Mouse (Mus musculus) ES-E14 (cell line): ENCODE measurements at regions not wholly inside any gene's neighbourhood (a gene's known extent, or its start where the extent isn't known, plus 50 kb on each side); places are given as distances from the start of the nearest gene placed in this dataset.

ENCODE experiments used
- DNase-seq: peaks from one replicate; pipeline ENCODE4 v3.0.0-alpha.2; 2013; ENCODE audit warnings: low read depth, low spot score
- H3K27ac ChIP-seq: 2 replicates; pipeline ENCODE4 v1.5.1; 2012; ENCODE audit warnings: low read depth, mild to moderate bottlenecking, low read length, moderate library complexity, mixed read lengths; ENCODE audit not compliant: poor library complexity, insufficient read depth, severe bottlenecking
- H3K36me3 ChIP-seq: 2 replicates; pipeline ENCODE4 v1.6.1; 2012; ENCODE audit warnings: mild to moderate bottlenecking, low read length, moderate library complexity, mixed read lengths; ENCODE audit not compliant: control insufficient read depth, poor library complexity, insufficient read depth, severe bottlenecking
- H3K4me1 ChIP-seq, 2 experiments: fragments of 150-350 bp in 1 of 2; sonication (generic) in 1 of 2; 2 replicates each; pipeline ENCODE4 v1.6.1; 2012; ENCODE audit warnings: low read length in 2 of 2, mild to moderate bottlenecking in 1 of 2, mixed read lengths in 1 of 2; ENCODE audit not compliant: control insufficient read depth in 2 of 2, insufficient read depth in 2 of 2, poor library complexity in 1 of 2
- H3K4me3 ChIP-seq, 2 experiments: fragments of 150-350 bp in 1 of 2; sonication (generic) in 1 of 2; 2 replicates each; pipeline ENCODE4 v1.5.1; 2012; ENCODE audit warnings: low read length in 2 of 2, low read depth in 1 of 2, mild to moderate bottlenecking in 1 of 2, mixed read lengths in 1 of 2; ENCODE audit not compliant: insufficient read depth in 1 of 2, poor library complexity in 1 of 2, severe bottlenecking in 1 of 2
- H3K9ac ChIP-seq: 2 replicates; pipeline ENCODE4 v1.6.1; 2012; ENCODE audit warnings: low read depth, mild to moderate bottlenecking, low read length, mixed read lengths; ENCODE audit not compliant: poor library complexity, insufficient read depth, severe bottlenecking
- H3K9me3 ChIP-seq: fragments of 150-350 bp; sonication (generic); 2 replicates; pipeline ENCODE4 v1.6.1; 2012; ENCODE audit warnings: low read depth, mild to moderate bottlenecking, low read length; ENCODE audit not compliant: control insufficient read depth, insufficient read depth
- CHD2 ChIP-seq: IDR thresholded peaks from 2 replicates; pipeline ENCODE4 v1.6.1; 2014; ENCODE audit warnings: mild to moderate bottlenecking, low read depth, low read length, inconsistent platforms
- HCFC1 ChIP-seq: IDR thresholded peaks from 2 replicates; pipeline ENCODE4 v1.6.1; 2012; ENCODE audit warnings: low read length, inconsistent platforms, borderline replicate concordance; ENCODE audit not compliant: insufficient read depth
- MAFK ChIP-seq: IDR thresholded peaks from 2 replicates; pipeline ENCODE4 v1.6.1; 2014; ENCODE audit warnings: mild to moderate bottlenecking, low read depth, low read length, inconsistent platforms; ENCODE audit not compliant: insufficient read depth
- ZC3H11A ChIP-seq: IDR thresholded peaks from 2 replicates; pipeline ENCODE4 v1.6.1; 2012; ENCODE audit warnings: low read depth, mild to moderate bottlenecking, inconsistent platforms, low read length, borderline replicate concordance
- ZNF384 ChIP-seq: IDR thresholded peaks from 2 replicates; pipeline ENCODE4 v1.6.1; 2012; ENCODE audit warnings: low read depth, low read length, inconsistent platforms
- in situ Hi-C, 2 experiments: fragments of 600-800 bp; cut with MboI; formaldehyde crosslinking; loops; one replicate each; pipeline ENCODE4 v1.15.1; 2025; ENCODE audit warnings: low sequenced_read_pairs in 2 of 2, inconsistent platforms in 1 of 2; ENCODE audit not compliant: unreplicated experiment in 2 of 2

- in situ Hi-C loops, result no loop called here
- Histone ChIP-seq H3K36me3 (no peaks in the 10 kb centered on the region), H3K4me3 (no peak overlapping the region), H3K9me3 (no peaks in the 10 kb centered on the region), H3K4me1 (peaks cover 6 to 16% of the 10 kb centered on the region in 2 experiments; a peak in 2 of 4 replicates), H3K27ac (no peak overlapping the region; the same call in 1 of the 2 replicates), H3K9ac (no peak overlapping the region)
- TF ChIP-seq ZC3H11A, result no peak
- 0 out of 2 replicates have a peak, but pooled peaks have one; percentile 32 for TF ChIP-seq MAFK
- TF ChIP-seq CHD2, result no peak
- no peak for TF ChIP-seq HCFC1
- no peak for TF ChIP-seq ZNF384
- DNase-seq, result no peak
Measured at GRCm38 (mm10) chr1:13059616-13060320, 1645.9 kb downstream of the A830018L16Rik start.
